Mouse (Mus musculus): ENCODE data around the gene Krt15.

The Krt15 gene

GRCm38 (mm10) chr11:100135731-100136130, at the start of gene Krt15:
Gene Krt15 (minus strand): TSS chr11:100135928.
- DNase-seq (ENCODE audit: low read depth), result no peak

- DNase-seq (ENCODE audit: low read depth), result no peak
Observed at GRCm38 (mm10) chr11:100181725-100182124, 46.0 kb upstream of the Krt15 start.

- no peak for DNase-seq (ENCODE audit: low read depth)
Observed at GRCm38 (mm10) chr11:100179260-100179659, 43.5 kb upstream of the Krt15 start.

- DNase-seq (ENCODE audit: low read depth), result no peak
Observed at GRCm38 (mm10) chr11:100178307-100178706, 42.6 kb upstream of the Krt15 start.

- DNase-seq (ENCODE audit: low read depth), result no peak
Observed at GRCm38 (mm10) chr11:100176791-100177190, 41.1 kb upstream of the Krt15 start.

- DNase-seq (ENCODE audit: low read depth), result peak; percentile 47
Observed at GRCm38 (mm10) chr11:100168765-100169762, 33.3 kb upstream of the Krt15 start.

- DNase-seq (ENCODE audit: low read depth), result no peak
Observed at GRCm38 (mm10) chr11:100168071-100168470, 32.3 kb upstream of the Krt15 start.

- DNase-seq (ENCODE audit: low read depth), result no peak
Observed at GRCm38 (mm10) chr11:100164392-100164791, 28.7 kb upstream of the Krt15 start.

GRCm38 (mm10) chr11:100157908-100158477, 22.3 kb upstream of the Krt15 start:
- no peak for DNase-seq (ENCODE audit: low read depth)

GRCm38 (mm10) chr11:100157331-100157730, 21.6 kb upstream of the Krt15 start:
- DNase-seq (ENCODE audit: low read depth), result no peak

GRCm38 (mm10) chr11:100155497-100156255, 19.9 kb upstream of the Krt15 start:
- no peak for DNase-seq (ENCODE audit: low read depth)

GRCm38 (mm10) chr11:100148615-100149330, 13.0 kb upstream of the Krt15 start, which contains the start of gene Krt19:
Gene Krt19 (minus strand): TSS chr11:100148665.
- DNase-seq (ENCODE audit: low read depth), result no peak

GRCm38 (mm10) chr11:100147566-100148353, 12.0 kb upstream of the Krt15 start:
- no peak for DNase-seq (ENCODE audit: low read depth)

- no peak for DNase-seq (ENCODE audit: low read depth)
Observed at GRCm38 (mm10) chr11:100145858-100146560, 10.3 kb upstream of the Krt15 start.

- no peak for DNase-seq (ENCODE audit: low read depth)
Observed at GRCm38 (mm10) chr11:100145104-100145503, 9.4 kb upstream of the Krt15 start.

GRCm38 (mm10) chr11:100140966-100141365, 5.2 kb upstream of the Krt15 start:
- DNase-seq (ENCODE audit: low read depth), result no peak

GRCm38 (mm10) chr11:100139391-100139790, 3.7 kb upstream of the Krt15 start:
- DNase-seq (ENCODE audit: low read depth), result no peak

- DNase-seq (ENCODE audit: low read depth), result no peak
Observed at GRCm38 (mm10) chr11:100138809-100139208, 3.1 kb upstream of the Krt15 start.

- DNase-seq (ENCODE audit: low read depth), result no peak
Observed at GRCm38 (mm10) chr11:100137693-100138092, 2.0 kb upstream of the Krt15 start.

- DNase-seq (ENCODE audit: low read depth), result no peak
Observed at GRCm38 (mm10) chr11:100136559-100136958, 831 bp upstream of the Krt15 start.

Measured in c-Kit-positive CD71-negative TER-119-negative erythroid progenitor cells, embryonic 14.5 days (primary cell).